Mouse (Mus musculus) liver, postnatal 0 days (tissue): ENCODE measurements around the gene Sdk1. TPM values are rescaled to one million over a fixed set of nuclear protein-coding genes. Genes with fewer than 3 reads are reported as not detected.

Source experiments
- ATAC-seq: fragments of 200-750 bp; cut with Nextera tagmentation; 2 replicates; pipeline ENCODE4 v1.8.0; 2017; ENCODE audit warnings: mild to moderate bottlenecking, moderate library complexity
- DNase-seq: peaks from one replicate; pipeline ENCODE4 v3.0.0-alpha.2; 2016
- H3K27ac ChIP-seq: fragments of 300-500 bp; sonication (generic); 2 replicates; pipeline ENCODE4 v1.5.1; 2014; ENCODE audit warnings: antibody characterized with exemption, moderate library complexity, mild to moderate bottlenecking, low read depth
- H3K27me3 ChIP-seq: fragments of 300-500 bp; sonication (generic); 2 replicates; pipeline ENCODE4 v1.6.1; 2014; ENCODE audit warnings: low read length, control low read depth, mixed read lengths; ENCODE audit not compliant: insufficient read depth
- H3K36me3 ChIP-seq: fragments of 300-500 bp; sonication (generic); replicated peaks from 2 replicates; pipeline ENCODE4 v1.6.1; 2014; ENCODE audit warnings: mild to moderate bottlenecking, control low read depth, low read length, moderate library complexity, mixed read lengths; ENCODE audit not compliant: insufficient read depth
- H3K4me1 ChIP-seq: fragments of 300-500 bp; sonication (generic); 2 replicates; pipeline ENCODE4 v1.6.1; 2014; ENCODE audit warnings: antibody characterized with exemption, mild to moderate bottlenecking, control low read depth; ENCODE audit not compliant: insufficient read depth
- H3K4me2 ChIP-seq: fragments of 300-500 bp; sonication (generic); 2 replicates; pipeline ENCODE4 v1.6.1; 2014; ENCODE audit warnings: low read depth, mild to moderate bottlenecking, low read length, moderate library complexity, mixed read lengths
- H3K4me3 ChIP-seq: fragments of 300-500 bp; sonication (generic); 2 replicates; pipeline ENCODE4 v1.5.1; 2014; ENCODE audit warnings: low read depth, low read length
- H3K9ac ChIP-seq: fragments of 300-500 bp; sonication (generic); replicated peaks from 2 replicates; pipeline ENCODE4 v1.6.1; 2014; ENCODE audit warnings: mild to moderate bottlenecking, moderate library complexity
- H3K9me3 ChIP-seq: fragments of 300-500 bp; sonication (generic); 2 replicates; pipeline ENCODE4 v1.6.1; 2016; ENCODE audit warnings: mild to moderate bottlenecking, control low read depth, low read length, mixed read lengths
- CTCF ChIP-seq: sonication (generic); IDR thresholded peaks from 2 replicates; pipeline ENCODE4 v1.5.1; 2016; ENCODE audit warnings: antibody characterized with exemption, low read depth
- EP300 ChIP-seq: IDR thresholded peaks from 2 replicates; pipeline ENCODE4 v1.6.1; 2016; ENCODE audit warnings: antibody characterized with exemption, low read depth, mild to moderate bottlenecking
- WGBS: fragments of 180-500 bp; shearing (Covaris S2); extraction: QIAGEN DNeasy Blood & Tissue Kit; methylation state at CpG from one replicate; pipeline ENCODE4 v1.1.7; 2014; ENCODE audit not compliant: insufficient replicate concordance; 5-methylcytosine and 5-hydroxymethylcytosine counted together
- polyA plus RNA-seq: library from polyadenylated mRNA; unstranded; fragments of >200 nt; fragmentation: Nextera tagmentation; extraction: Ambion mirVana; gene quantifications from 2 replicates; pipeline ENCODE4 v1.2.1, GENCODE M21; 2015

Gene Sdk1
- polyA plus RNA-seq, 1 experiment from 2014 or later: 0.06 TPM

DNA sequence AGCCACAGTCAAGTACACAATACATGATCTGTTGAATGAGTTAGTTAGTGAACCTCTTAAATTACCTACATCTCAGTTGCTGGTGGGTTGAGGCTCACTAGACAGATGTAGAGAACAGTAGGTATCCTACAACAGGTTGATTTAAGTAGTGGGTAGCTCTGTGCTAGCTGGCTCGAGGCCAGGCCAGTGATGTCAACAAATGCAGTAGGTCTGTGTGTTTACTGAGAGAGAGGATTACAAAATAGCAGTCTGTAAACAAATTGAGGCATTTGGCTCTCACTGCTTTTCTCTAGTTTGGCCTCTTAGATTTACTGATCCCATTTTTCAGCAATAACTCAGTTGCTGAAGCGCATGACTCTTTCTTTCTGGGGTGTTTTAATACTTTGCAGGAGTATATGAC, 70.5 kb downstream of the Sdk1 start:
- WGBS: 44% methylated on average over 2 of the region's 2 CpGs
- Histone ChIP-seq H3K4me1 (peaks cover 3% of the 10 kb centered on the region; the same call in 1 of the 2 replicates), H3K4me2 (no peak overlapping the region), H3K27ac (0 out of 2 replicates have a peak overlapping the region, but pooled peaks have one; percentile 6), H3K9ac (no peak overlapping the region), H3K36me3 (no peaks in the 10 kb centered on the region), H3K27me3 (no peaks in the 10 kb centered on the region), H3K9me3 (no peaks in the 10 kb centered on the region), H3K4me3 (no peak overlapping the region)
- TF ChIP-seq EP300 (no peak), CTCF (no peak)
- ATAC-seq: peak; percentile 87
- peak; percentile 69 for DNase-seq

DNA sequence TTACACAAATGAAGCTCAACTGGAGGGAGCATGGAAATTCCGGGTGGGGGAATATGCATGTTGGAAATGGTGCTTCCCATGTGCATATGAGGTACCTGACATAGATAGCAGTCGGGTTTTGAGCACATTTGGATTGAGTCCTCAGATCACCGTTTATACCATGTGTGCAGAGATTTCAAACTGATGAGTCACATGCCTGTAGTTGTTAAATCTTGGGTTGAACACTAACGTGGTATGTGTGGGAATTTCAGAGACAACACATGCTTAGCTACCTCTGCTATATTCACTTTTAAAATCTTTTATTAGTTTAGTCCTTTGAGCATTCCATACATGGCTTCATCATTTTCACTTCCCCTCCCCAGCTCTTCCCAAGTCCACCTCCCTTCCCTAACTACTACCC, 71.0 kb downstream of the Sdk1 start:
- Histone ChIP-seq H3K4me1 (peaks cover 3% of the 10 kb centered on the region; the same call in 1 of the 2 replicates), H3K27ac (0 out of 2 replicates have a peak overlapping the region, but pooled peaks have one; percentile 6), H3K4me2 (no peak overlapping the region), H3K9me3 (no peaks in the 10 kb centered on the region), H3K4me3 (no peak overlapping the region), H3K9ac (no peak overlapping the region), H3K27me3 (no peaks in the 10 kb centered on the region), H3K36me3 (no peaks in the 10 kb centered on the region)
- DNase-seq: no peak
- ATAC-seq: 0 out of 2 replicates have a peak, but pooled peaks have one; percentile 8
- 56% methylated on average over 4 of the region's 4 CpGs for WGBS
- no peak for TF ChIP-seq EP300
- no peak for TF ChIP-seq CTCF

DNA sequence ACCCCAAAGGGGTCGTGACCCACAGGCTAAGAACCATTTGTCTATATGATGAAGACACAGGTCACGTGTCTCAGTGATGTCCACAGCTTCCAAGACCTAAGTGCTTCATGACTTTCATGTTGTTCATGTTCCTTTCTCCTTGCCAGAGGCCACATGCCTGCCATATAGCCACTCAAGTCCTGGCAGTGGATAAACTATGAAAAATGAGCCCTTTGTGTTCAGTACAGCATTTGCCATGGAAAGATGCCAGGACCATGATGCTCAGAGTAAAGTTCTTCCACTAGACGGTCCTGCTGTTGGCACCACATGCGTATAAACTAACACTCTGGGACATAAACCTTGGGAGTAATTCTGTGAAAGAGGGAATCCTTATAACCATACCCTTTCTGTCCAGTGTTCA, 75.8 kb downstream of the Sdk1 start:
- no peak for TF ChIP-seq CTCF
- no peak for TF ChIP-seq EP300
- Histone ChIP-seq H3K4me3 (no peak overlapping the region), H3K4me1 (0 out of 2 replicates have a peak, but pooled peaks cover 2% of the 10 kb centered on the region), H3K27me3 (no peaks in the 10 kb centered on the region), H3K4me2 (no peak overlapping the region), H3K36me3 (no peaks in the 10 kb centered on the region), H3K9ac (no peak overlapping the region), H3K9me3 (no peaks in the 10 kb centered on the region), H3K27ac (no peak overlapping the region)
- ATAC-seq: no peak
- no peak for DNase-seq
- 78% methylated on average over 4 of the region's 4 CpGs for WGBS

DNA sequence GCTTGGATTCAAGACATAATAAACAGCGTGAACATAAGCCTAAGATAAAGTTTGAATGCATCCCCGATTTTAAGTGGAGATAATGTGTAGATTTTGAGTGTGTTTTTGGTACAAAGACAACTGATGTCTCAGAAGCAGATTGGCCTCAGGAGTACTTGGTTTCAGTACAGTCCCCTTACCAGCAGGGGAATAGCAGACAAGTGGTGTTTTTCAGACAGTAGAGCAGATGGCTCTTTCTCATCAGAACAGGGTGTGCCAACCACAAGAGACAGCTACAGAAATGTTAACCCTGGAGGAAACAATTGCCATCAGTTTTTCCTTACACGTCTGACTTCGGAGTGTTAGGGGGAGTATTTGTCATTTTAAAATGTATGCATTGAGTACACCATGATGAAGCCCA, 83.6 kb downstream of the Sdk1 start:
- Histone ChIP-seq H3K27ac (no peak overlapping the region), H3K27me3 (no peaks in the 10 kb centered on the region)
- TF ChIP-seq EP300 (no peak), CTCF (no peak)

DNA sequence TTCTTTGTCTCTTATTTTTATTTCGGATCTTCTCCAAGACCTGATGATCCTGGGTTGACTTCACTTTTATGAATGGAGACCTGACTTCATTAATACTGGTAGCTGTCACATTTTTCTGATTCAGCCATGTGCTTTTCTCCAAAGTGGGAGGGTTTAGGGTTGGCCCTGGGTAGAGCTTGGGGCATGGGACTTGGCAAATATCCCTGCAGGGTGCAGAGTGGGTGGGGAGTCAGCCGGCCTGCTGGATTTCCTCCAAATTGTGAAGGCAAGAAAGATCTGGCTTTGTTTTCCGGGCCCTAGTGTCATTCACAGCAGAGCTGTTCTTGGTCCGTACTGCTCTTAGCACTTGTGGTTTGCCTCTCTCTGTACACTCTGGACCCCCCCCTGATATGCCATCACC, 103.1 kb downstream of the Sdk1 start:
- no peaks in the 10 kb centered on the region for H3K4me1 ChIP-seq
- 75% methylated on average over 4 of the region's 4 CpGs for WGBS
- DNase-seq: no peak

More for the DNA sequence above, 83.6 kb downstream of the Sdk1 start:
- Histone ChIP-seq H3K9ac (no peak overlapping the region), H3K9me3 (no peaks in the 10 kb centered on the region), H3K4me2 (no peak overlapping the region), H3K36me3 (no peaks in the 10 kb centered on the region), H3K4me3 (no peak overlapping the region), H3K4me1 (no peaks in the 10 kb centered on the region)
- no peak for ATAC-seq
- WGBS: 73% methylated on average over 4 of the region's 4 CpGs
- DNase-seq: no peak

DNA sequence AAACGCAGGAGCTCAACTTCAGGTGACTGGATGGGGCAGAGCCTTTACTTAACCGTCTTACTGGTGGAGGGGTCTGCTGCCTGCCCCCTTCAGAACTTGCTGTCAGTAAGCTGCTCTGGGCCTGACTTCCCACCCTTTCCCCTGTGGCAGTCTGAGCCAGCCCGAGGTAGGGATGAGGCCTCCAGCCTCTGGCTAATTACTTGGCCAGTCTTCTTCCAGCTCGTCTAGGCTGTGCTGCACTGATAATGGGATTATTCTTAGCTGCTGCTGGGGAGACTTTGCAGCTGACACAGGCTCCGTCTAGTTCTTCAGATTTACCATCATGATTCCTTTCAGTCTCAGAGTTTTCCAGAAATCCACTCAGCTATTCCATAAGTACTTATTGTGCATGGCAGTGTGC, 104.2 kb downstream of the Sdk1 start:
- Histone ChIP-seq H3K9me3 (no peaks in the 10 kb centered on the region), H3K9ac (no peak overlapping the region), H3K4me2 (no peak overlapping the region), H3K36me3 (no peaks in the 10 kb centered on the region), H3K4me1 (no peaks in the 10 kb centered on the region), H3K4me3 (no peak overlapping the region), H3K27me3 (no peaks in the 10 kb centered on the region), H3K27ac (no peak overlapping the region)
- ATAC-seq: no peak
- no peak for DNase-seq
- 63% methylated on average over 5 of the region's 5 CpGs for WGBS
- TF ChIP-seq CTCF (no peak), EP300 (no peak)

More for the DNA sequence above, 103.1 kb downstream of the Sdk1 start:
- no peak overlapping the region for H3K9ac ChIP-seq
- no peaks in the 10 kb centered on the region for H3K27me3 ChIP-seq
- no peaks in the 10 kb centered on the region for H3K9me3 ChIP-seq
- H3K4me2 ChIP-seq: no peak overlapping the region
- no peak overlapping the region for H3K27ac ChIP-seq
- no peak for ATAC-seq
- TF ChIP-seq CTCF (no peak), EP300 (no peak)
- H3K4me3 ChIP-seq: no peak overlapping the region
- H3K36me3 ChIP-seq: no peaks in the 10 kb centered on the region

DNA sequence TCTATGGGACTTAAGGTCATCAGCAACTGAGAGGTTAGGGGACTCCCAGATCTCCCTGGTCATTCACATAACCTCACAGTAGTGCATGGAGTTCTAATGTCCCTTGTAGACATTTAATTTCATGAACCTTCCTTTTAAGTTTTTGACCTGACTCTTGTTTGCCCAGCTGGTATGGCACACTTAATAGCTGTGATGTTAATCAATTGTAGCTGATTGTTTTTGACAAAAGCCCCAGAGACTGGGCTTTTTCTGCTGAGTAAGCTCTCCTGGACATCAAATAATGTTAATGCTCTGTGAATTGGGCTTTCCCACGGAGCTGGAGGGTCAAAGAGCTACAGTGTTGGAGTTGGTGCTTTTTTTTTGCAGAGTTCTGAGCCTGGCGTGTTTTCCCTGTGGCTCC, 121.4 kb downstream of the Sdk1 start:
- Histone ChIP-seq H3K4me1 (no peaks in the 10 kb centered on the region), H3K9ac (no peak overlapping the region), H3K9me3 (no peaks in the 10 kb centered on the region), H3K36me3 (no peaks in the 10 kb centered on the region), H3K4me2 (no peak overlapping the region), H3K27me3 (no peaks in the 10 kb centered on the region), H3K4me3 (no peak overlapping the region), H3K27ac (no peak overlapping the region)
- no peak for DNase-seq
- WGBS: 43% methylated on average over 2 of the region's 2 CpGs
- TF ChIP-seq EP300 (no peak), CTCF (no peak)
- no peak for ATAC-seq
